Mouse (Mus musculus): ENCODE measurements at regions not wholly inside any gene's neighbourhood (a gene's known extent, or its start where the extent isn't known, plus 50 kb on each side); places are given as distances from the start of the nearest gene placed in this dataset.

DNA sequence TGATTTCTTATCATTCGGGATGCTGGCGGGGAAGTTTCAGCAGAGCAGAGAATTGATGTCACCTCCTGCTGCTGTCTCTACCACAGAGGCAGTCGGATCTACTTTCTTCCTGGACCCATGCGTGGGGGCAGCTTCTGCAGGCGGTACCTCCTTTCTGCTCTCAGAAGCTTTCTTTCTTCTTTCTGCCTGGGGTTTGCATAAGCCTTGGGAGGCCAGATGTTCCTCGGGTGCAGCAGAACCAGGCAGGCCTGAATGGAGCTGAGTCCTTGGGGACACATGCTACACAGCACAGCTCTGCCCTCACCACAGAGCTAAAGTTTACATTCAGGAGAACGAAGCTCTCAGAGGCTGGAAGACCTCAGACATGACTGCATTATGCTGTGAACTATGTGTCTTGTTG, 75.8 kb upstream of the Card11 start:
- TF ChIP-seq ZNF384 (IDR thresholded peaks at IDR 0.05; ENCODE audit: low read depth, low read length) = no peak
- TF ChIP-seq MAFK (IDR thresholded peaks at IDR 0.05; ENCODE audit: insufficient read depth, low read depth, low read length) = no peak
- TF ChIP-seq ZC3H11A (IDR thresholded peaks at IDR 0.05; ENCODE audit: borderline replicate concordance, low read depth, low read length) = no peak
- no peak for TF ChIP-seq CHD2 (IDR thresholded peaks at IDR 0.05; ENCODE audit: low read depth, low read length)

All from ES-E14 (cell line).